Mouse (Mus musculus) megakaryocyte, embryonic 14.5 days (primary cell): ENCODE measurements around the gene Sfi1. TPM values are rescaled to one million over a fixed set of nuclear protein-coding genes. Genes with fewer than 3 reads are reported as not detected.
A peak's percentile ranks its signal among the peaks of the same experiment; 100 is the strongest.
"Not testable (repeated sequence)": the region's sequence is repeated elsewhere in the genome, so short reads cannot be mapped to it uniquely, and the experiment has no call there.

Source experiments
- H3K27me3 ChIP-seq: replicated peaks from 2 replicates; pipeline ENCODE3; 2012; ENCODE audit warnings: inconsistent platforms
- H3K36me3 ChIP-seq: replicated peaks from 2 replicates; pipeline ENCODE3; 2012; ENCODE audit warnings: low read length, inconsistent platforms, mixed read lengths
- H3K4me1 ChIP-seq: 2 replicates; pipeline ENCODE4 v1.6.1; 2012; ENCODE audit warnings: inconsistent platforms
- H3K4me3 ChIP-seq: replicated peaks from 2 replicates; pipeline ENCODE3; 2012; ENCODE audit warnings: moderate library complexity, mild to moderate bottlenecking, inconsistent platforms
- H3K9me3 ChIP-seq: 2 replicates; pipeline ENCODE4 v1.6.1; 2012; ENCODE audit warnings: inconsistent platforms
- FLI1 ChIP-seq: IDR thresholded peaks from 2 replicates; pipeline ENCODE4 v1.6.1; 2012; ENCODE audit warnings: low read length, inconsistent platforms, mixed read lengths
- GATA1 ChIP-seq: IDR thresholded peaks from 3 replicates; pipeline ENCODE4 v1.6.1; 2012; ENCODE audit warnings: mixed read lengths, low read length, inconsistent platforms, borderline replicate concordance
- polyA plus RNA-seq: library from polyadenylated mRNA; stranded (reverse); fragments of >175 nt; gene quantifications from 2 replicates; pipeline ENCODE4 v1.2.3, GENCODE M21; 2012; ENCODE audit warnings: low replicate concordance; ENCODE audit not compliant: insufficient read depth

The Sfi1 gene
- polyA plus RNA-seq, 1 experiment = 13.3 TPM

- not testable (repeated sequence) for H3K27me3 ChIP-seq, H3K36me3 ChIP-seq, H3K4me3 ChIP-seq
- H3K9me3 ChIP-seq = peaks cover 11% of the 10 kb centered on the region
- peaks cover 14% of the 10 kb centered on the region for H3K4me1 ChIP-seq
These were observed 67.3 kb downstream of the Sfi1 start for GRCm38 (mm10) chr11:3125922-3126321.

GRCm38 (mm10) chr11:3124932-3125810 is 68.1 kb downstream of the Sfi1 start:
- not testable (repeated sequence) for H3K27me3 ChIP-seq, H3K36me3 ChIP-seq, H3K4me3 ChIP-seq
- peaks cover 14% of the 10 kb centered on the region for H3K4me1 ChIP-seq
- peaks cover 11% of the 10 kb centered on the region for H3K9me3 ChIP-seq

- H3K27me3 ChIP-seq = no peaks in the 10 kb centered on the region
- no peak for TF ChIP-seq FLI1
- TF ChIP-seq GATA1 = no peak
- no peaks in the 10 kb centered on the region for H3K36me3 ChIP-seq
- H3K9me3 ChIP-seq = no peaks in the 10 kb centered on the region
- H3K4me3 ChIP-seq = no peak overlapping the region
- no peaks in the 10 kb centered on the region for H3K4me1 ChIP-seq
These were observed 78.9 kb downstream of the Sfi1 start for GRCm38 (mm10) chr11:3114403-3114802.

DNA sequence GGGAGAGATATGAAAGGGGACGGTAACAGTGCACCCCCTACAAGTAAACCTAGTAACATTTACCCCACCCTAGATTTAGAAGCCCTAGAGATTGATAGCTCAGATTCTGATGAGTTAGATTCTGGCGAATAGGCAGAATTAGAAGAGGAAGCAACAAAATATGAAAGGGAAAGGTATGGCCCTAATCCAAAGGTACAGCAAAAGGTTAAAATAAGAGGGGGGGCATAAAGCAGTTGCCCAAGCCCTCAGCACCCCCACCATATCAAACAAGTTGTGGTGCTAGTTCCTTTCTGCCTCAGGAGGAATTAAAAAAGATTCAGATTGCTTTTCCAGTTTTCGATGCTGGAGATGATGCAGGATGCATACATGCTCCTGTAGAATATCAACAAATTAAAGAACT is 87.1 kb downstream of the Sfi1 start:
- Histone ChIP-seq H3K36me3 (no peaks in the 10 kb centered on the region), H3K9me3 (peaks cover 29% of the 10 kb centered on the region), H3K4me1 (peaks cover 8% of the 10 kb centered on the region; the same call in 1 of the 2 replicates), H3K4me3 (peak overlapping the region; percentile 92), H3K27me3 (no peaks in the 10 kb centered on the region)
- TF ChIP-seq FLI1 = no peak
- TF ChIP-seq GATA1 = no peak

GRCm38 (mm10) chr11:3105261-3105731 is 88.0 kb downstream of the Sfi1 start:
- 0 out of 3 replicates have a peak, but pooled peaks have one; percentile 34 for TF ChIP-seq GATA1
- no peak for TF ChIP-seq FLI1
- Histone ChIP-seq H3K27me3 (no peaks in the 10 kb centered on the region), H3K36me3 (no peaks in the 10 kb centered on the region), H3K4me1 (peaks cover 8% of the 10 kb centered on the region; the same call in 1 of the 2 replicates), H3K9me3 (peaks cover 33% of the 10 kb centered on the region), H3K4me3 (peak overlapping the region; percentile 92)

GRCm38 (mm10) chr11:3104501-3105260 is 88.6 kb downstream of the Sfi1 start:
- H3K36me3 ChIP-seq, H3K4me1 ChIP-seq, H3K27me3 ChIP-seq: not testable (repeated sequence)
- Histone ChIP-seq H3K9me3 (peaks cover 37% of the 10 kb centered on the region), H3K4me3 (peak overlapping the region; percentile 92)

DNA sequence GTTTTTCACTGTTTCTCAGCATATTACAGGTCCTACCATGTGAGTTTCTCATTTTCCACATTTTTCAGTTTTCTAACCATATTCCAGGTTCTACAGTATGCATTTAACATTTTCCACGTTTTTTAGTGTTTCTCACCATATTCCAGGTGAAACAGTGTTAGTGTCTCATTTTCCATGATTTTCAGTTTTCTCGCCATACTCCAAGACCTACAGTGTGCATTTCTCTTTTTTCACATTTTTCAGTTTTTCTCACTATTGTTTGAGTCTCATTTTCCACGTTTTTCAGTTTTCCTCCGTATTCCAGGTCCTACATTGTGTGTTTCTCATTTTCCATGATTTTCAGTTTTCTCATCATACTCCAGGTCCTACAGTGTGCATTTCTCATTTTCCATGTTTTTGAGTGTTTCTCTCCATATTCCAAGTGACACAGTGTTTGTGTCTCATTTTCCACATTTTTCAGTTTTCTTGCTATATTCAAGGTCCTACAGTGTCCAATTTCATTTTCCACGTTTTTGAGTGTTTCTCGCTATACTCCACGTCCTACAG is 89.6 kb downstream of the Sfi1 start:
- H3K9me3 ChIP-seq = peaks cover 37% of the 10 kb centered on the region
- H3K27me3 ChIP-seq = no peaks in the 10 kb centered on the region
- H3K36me3 ChIP-seq = no peaks in the 10 kb centered on the region
- TF ChIP-seq FLI1 (no peak), GATA1 (no peak)
- H3K4me1 ChIP-seq = peaks cover 8% of the 10 kb centered on the region; the same call in 1 of the 2 replicates
- H3K4me3 ChIP-seq = no peak overlapping the region

- H3K36me3 ChIP-seq, H3K27me3 ChIP-seq, H3K4me3 ChIP-seq, H3K4me1 ChIP-seq: not testable (repeated sequence)
- H3K9me3 ChIP-seq = peaks cover 28% of the 10 kb centered on the region
These were observed 90.6 kb downstream of the Sfi1 start for GRCm38 (mm10) chr11:3102626-3103025.

- TF ChIP-seq FLI1 (no peak), GATA1 (no peak)
- no peak overlapping the region for H3K4me3 ChIP-seq
These were observed 91.3 kb downstream of the Sfi1 start for GRCm38 (mm10) chr11:3101875-3102494.

More at GRCm38 (mm10) chr11:3101875-3102494, 91.3 kb downstream of the Sfi1 start:
- H3K36me3 ChIP-seq = no peaks in the 10 kb centered on the region
- peaks cover 8% of the 10 kb centered on the region; the same call in 1 of the 2 replicates for H3K4me1 ChIP-seq
- no peaks in the 10 kb centered on the region for H3K27me3 ChIP-seq
- peaks cover 27% of the 10 kb centered on the region for H3K9me3 ChIP-seq
